Mouse (Mus musculus): ENCODE results near the gene Tmem101. TPM values are rescaled to one million over a fixed set of nuclear protein-coding genes. Genes with fewer than 3 reads are reported as not detected.

Gene Tmem101
- polyA plus RNA-seq (2015; fragmentation: Nextera tagmentation; extraction: Ambion mirVana) = 5.8 and 6.4 TPM in 2 replicates

DNA sequence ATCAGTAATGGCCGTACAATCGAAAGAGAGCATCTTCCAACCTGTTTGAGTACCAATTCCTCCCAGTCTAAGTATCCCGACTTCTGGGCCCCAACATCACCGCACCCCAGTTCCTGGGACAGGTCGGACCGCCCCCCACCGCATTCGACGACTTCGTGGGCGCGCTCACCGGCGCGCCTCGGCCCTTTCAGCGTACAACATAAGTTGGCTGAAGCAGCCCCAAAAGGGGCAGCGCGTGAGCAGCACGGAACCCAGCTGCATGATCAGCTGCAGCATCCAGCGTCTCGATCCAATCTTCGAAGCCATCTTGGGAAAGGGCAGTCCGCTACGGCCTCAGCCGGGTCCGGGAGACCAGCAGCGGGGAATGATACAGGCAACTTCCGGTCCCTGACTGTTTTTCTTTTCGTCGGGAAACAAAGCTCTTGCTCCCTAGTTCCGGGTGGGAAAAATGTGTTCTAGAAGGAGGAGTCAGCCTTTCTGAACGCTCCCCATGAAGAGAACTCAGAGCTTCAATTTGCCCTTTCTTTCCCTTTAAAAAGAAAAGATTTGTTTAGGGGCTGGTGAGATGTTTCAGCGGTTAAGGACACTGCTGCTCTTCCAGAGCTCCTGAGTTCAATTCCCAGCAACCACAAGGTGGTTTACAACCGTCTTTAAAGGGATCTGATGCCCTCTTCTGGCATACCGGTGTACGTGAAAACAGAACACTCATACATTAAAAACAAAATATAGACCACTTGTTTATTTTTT is at the start of gene Tmem101:
Gene Tmem101 (minus strand): TSS at position 366 of the 747 bp plus-strand sequence.
- H3K36me3 ChIP-seq (replicated peaks; ENCODE audit: insufficient read depth, low read length) = peaks cover 11% of the 10 kb centered on the region; the same call in 1 of the 2 replicates
- H3K4me2 ChIP-seq (ENCODE audit: low read depth, low read length) = peak within 1 kb of the TSS; percentile 98
- under 1% methylated on average over 37 of the region's 37 CpGs for WGBS (ENCODE audit: insufficient replicate concordance)
- TF ChIP-seq CTCF (IDR thresholded peaks at IDR 0.05; ENCODE audit: low read depth) (peak; percentile 42), EP300 (IDR thresholded peaks at IDR 0.05; ENCODE audit: low read depth) (peak; percentile 11; the same call in 1 of the 2 replicates)
- ATAC-seq = peak; percentile 89
- H3K9ac ChIP-seq (replicated peaks) = peak within 1 kb of the TSS; percentile 71
- H3K4me1 ChIP-seq (ENCODE audit: insufficient read depth) = peaks cover 6% of the 10 kb centered on the region
- H3K27ac ChIP-seq (ENCODE audit: low read depth) = peak within 1 kb of the TSS; percentile 62
- peak; percentile 90 for DNase-seq
- no peaks in the 10 kb centered on the region for H3K27me3 ChIP-seq (ENCODE audit: insufficient read depth, low read length)
- peak within 1 kb of the TSS; percentile 76 for H3K4me3 ChIP-seq (ENCODE audit: low read depth, low read length)
- no peaks in the 10 kb centered on the region for H3K9me3 ChIP-seq (ENCODE audit: low read length)

DNA sequence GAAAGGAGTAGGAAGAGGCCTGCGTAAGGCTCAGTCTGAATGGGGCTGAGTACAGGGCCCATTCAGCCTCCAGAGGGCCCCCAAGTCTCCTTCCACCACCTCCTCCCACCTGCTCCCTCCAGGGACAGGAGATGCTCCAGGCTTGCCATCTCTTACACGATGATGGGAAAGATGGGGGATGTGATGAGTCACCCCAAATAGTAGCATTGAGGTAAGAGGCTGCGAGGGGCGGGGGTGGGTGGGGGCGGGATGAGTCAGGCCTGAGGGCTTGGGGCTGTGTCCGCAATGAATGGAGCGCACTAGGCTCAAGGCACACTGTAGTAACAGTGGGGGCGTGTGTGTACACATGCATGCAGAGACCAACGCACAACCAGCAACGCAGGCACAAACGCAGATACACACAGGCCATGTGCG is 45.2 kb upstream of the Tmem101 start:
- Histone ChIP-seq H3K9ac (replicated peaks) (no peak overlapping the region), H3K36me3 (replicated peaks; ENCODE audit: insufficient read depth, low read length) (peaks cover 71% of the 10 kb centered on the region), H3K9me3 (ENCODE audit: low read length) (no peaks in the 10 kb centered on the region), H3K27ac (ENCODE audit: low read depth) (no peak overlapping the region), H3K4me2 (ENCODE audit: low read depth, low read length) (no peak overlapping the region), H3K27me3 (ENCODE audit: insufficient read depth, low read length) (no peaks in the 10 kb centered on the region), H3K4me1 (ENCODE audit: insufficient read depth) (no peaks in the 10 kb centered on the region), H3K4me3 (ENCODE audit: low read depth, low read length) (no peak overlapping the region)
- ATAC-seq (no peak), DNase-seq (no peak)
- peak; percentile 32; the same call in 1 of the 2 replicates for TF ChIP-seq CTCF (IDR thresholded peaks at IDR 0.05; ENCODE audit: low read depth)
- TF ChIP-seq EP300 (IDR thresholded peaks at IDR 0.05; ENCODE audit: low read depth) = no peak
- 81% methylated on average over 12 of the region's 12 CpGs for WGBS (ENCODE audit: insufficient replicate concordance)

DNA sequence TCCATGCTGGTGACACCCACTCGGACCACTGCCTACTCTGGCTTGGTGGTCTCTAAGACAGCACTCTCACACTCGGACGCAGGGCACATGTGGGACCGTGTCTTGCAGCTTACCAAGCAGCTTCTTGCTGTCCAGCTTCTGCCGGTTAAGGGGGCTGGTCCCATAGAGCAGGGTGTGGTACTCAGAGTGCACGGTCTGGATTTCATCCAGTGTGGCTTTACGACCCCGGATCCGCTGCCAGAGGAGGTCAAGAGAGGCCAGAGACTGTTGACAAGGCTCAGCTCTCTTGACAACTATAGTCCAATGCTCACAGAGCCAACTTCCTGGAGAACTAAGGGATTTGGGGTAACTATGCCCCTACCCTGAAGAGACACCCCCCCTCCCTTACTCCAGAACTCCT is 43.7 kb upstream of the Tmem101 start:
- no peak for ATAC-seq
- Histone ChIP-seq H3K27me3 (ENCODE audit: insufficient read depth, low read length) (no peaks in the 10 kb centered on the region), H3K27ac (ENCODE audit: low read depth) (no peak overlapping the region), H3K4me3 (ENCODE audit: low read depth, low read length) (no peak overlapping the region), H3K4me1 (ENCODE audit: insufficient read depth) (no peaks in the 10 kb centered on the region), H3K4me2 (ENCODE audit: low read depth, low read length) (no peak overlapping the region), H3K9ac (replicated peaks) (no peak overlapping the region), H3K9me3 (ENCODE audit: low read length) (no peaks in the 10 kb centered on the region), H3K36me3 (replicated peaks; ENCODE audit: insufficient read depth, low read length) (peaks cover 79% of the 10 kb centered on the region)
- TF ChIP-seq EP300 (IDR thresholded peaks at IDR 0.05; ENCODE audit: low read depth) = no peak
- no peak for TF ChIP-seq CTCF (IDR thresholded peaks at IDR 0.05; ENCODE audit: low read depth)
- 67% methylated on average over 9 of the region's 9 CpGs for WGBS (ENCODE audit: insufficient replicate concordance)
- DNase-seq = no peak

DNA sequence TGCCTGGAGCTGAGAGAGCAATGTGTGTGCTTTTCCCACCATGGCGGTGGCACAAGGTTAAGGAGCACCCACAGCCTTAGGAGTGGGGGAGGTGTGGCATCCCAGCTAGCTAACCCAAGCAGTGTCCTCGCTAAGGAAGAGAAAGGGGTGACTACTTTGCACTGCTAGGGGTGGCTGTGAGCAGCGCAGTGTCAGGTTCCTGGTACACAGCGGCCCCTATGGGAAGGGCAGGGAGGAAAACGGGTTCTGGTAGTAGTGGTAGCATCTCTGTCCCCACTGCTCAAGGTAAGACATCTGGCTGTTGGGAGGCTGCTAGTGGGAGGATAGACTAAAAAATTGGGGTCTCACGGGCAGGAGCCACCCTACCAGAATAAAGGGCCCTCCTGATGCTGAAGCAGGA is 42.0 kb upstream of the Tmem101 start:
- no peak overlapping the region for H3K4me2 ChIP-seq (ENCODE audit: low read depth, low read length)
- no peak overlapping the region for H3K27ac ChIP-seq (ENCODE audit: low read depth)
- H3K36me3 ChIP-seq (replicated peaks; ENCODE audit: insufficient read depth, low read length) = peaks cover 79% of the 10 kb centered on the region
- H3K4me3 ChIP-seq (ENCODE audit: low read depth, low read length) = no peak overlapping the region
- no peaks in the 10 kb centered on the region for H3K27me3 ChIP-seq (ENCODE audit: insufficient read depth, low read length)
- H3K9ac ChIP-seq (replicated peaks) = no peak overlapping the region
- no peak for TF ChIP-seq EP300 (IDR thresholded peaks at IDR 0.05; ENCODE audit: low read depth)
- peak; percentile 44 for TF ChIP-seq CTCF (IDR thresholded peaks at IDR 0.05; ENCODE audit: low read depth)
- ATAC-seq (no peak), DNase-seq (no peak)
- WGBS (ENCODE audit: insufficient replicate concordance) = 56% methylated on average over 6 of the region's 6 CpGs
- no peaks in the 10 kb centered on the region for H3K4me1 ChIP-seq (ENCODE audit: insufficient read depth)
- no peaks in the 10 kb centered on the region for H3K9me3 ChIP-seq (ENCODE audit: low read length)

DNA sequence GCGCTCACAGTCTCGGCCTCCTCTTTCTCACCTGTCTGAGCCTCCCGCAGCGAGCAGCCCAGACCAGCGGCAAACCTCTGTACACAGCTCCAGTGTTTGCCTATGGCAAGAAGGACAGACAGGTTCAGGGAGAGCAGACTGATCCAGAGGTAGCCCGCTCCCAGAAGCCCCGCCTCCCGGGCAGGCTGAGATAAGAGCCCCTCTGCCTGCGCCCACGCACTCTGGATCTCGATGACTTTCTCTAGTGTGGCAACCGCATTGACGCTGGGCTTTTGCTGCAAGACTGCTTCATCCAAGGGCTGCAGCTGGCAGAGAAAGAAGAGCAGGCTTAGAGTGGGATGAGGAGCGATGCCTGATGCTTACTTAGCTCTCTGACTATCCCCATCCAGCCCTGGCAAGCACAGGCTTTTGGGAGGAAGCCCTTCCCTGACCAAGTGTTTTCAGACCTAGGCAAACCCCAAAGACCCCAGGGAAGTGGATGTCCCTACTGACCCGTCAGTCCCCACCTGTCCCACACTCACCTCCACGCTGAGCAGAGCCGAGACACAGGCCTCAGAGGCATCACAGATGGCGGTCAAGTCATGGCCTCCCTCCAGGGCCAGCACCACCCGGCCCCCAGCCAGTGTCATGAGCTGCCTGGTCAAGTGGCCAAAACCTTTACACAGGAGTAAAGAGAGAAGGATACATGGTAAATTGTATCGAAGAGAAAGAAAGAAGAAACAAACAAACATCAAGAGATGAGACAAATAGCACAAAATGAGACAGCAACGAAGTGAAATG is 40.0 kb upstream of the Tmem101 start:
- Histone ChIP-seq H3K4me2 (ENCODE audit: low read depth, low read length) (no peak overlapping the region), H3K4me1 (ENCODE audit: insufficient read depth) (no peaks in the 10 kb centered on the region), H3K36me3 (replicated peaks; ENCODE audit: insufficient read depth, low read length) (peaks cover 63% of the 10 kb centered on the region), H3K9me3 (ENCODE audit: low read length) (no peaks in the 10 kb centered on the region), H3K9ac (replicated peaks) (no peak overlapping the region; the same call in 1 of the 2 replicates), H3K27ac (ENCODE audit: low read depth) (no peak overlapping the region), H3K4me3 (ENCODE audit: low read depth, low read length) (no peak overlapping the region), H3K27me3 (ENCODE audit: insufficient read depth, low read length) (no peaks in the 10 kb centered on the region)
- DNase-seq (no peak), ATAC-seq (peak; percentile 64; the same call in 1 of the 2 replicates)
- TF ChIP-seq CTCF (IDR thresholded peaks at IDR 0.05; ENCODE audit: low read depth) (no peak), EP300 (IDR thresholded peaks at IDR 0.05; ENCODE audit: low read depth) (no peak)
- 63% methylated on average over 21 of the region's 21 CpGs for WGBS (ENCODE audit: insufficient replicate concordance)

Measured in liver, postnatal 0 days (tissue).